Mouse (Mus musculus): ENCODE measurements around the gene Snap91.

Snap91 gene

DNA sequence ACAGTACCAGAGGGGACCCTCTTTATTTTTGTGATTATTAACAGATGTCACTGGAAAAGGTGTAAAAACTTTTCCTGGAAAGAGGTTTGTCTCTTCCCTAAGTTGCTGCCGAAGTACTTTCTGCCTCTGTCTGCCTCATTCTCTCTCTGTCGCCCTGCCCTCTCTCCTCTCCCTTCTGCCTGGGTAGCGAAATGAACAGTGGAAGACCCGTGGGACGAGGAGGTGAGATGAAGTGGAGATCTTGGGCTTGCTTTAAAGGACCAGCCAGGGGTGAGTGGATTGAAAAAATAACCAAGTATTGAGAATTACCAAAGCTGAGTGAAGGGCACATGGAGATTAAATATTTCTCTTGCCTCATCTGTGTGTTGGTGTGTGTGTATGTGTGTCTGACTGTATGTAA is 136.4 kb downstream of the Snap91 start:
- in situ Hi-C loops (cut with MboI, MseI), result no loop called here

DNA sequence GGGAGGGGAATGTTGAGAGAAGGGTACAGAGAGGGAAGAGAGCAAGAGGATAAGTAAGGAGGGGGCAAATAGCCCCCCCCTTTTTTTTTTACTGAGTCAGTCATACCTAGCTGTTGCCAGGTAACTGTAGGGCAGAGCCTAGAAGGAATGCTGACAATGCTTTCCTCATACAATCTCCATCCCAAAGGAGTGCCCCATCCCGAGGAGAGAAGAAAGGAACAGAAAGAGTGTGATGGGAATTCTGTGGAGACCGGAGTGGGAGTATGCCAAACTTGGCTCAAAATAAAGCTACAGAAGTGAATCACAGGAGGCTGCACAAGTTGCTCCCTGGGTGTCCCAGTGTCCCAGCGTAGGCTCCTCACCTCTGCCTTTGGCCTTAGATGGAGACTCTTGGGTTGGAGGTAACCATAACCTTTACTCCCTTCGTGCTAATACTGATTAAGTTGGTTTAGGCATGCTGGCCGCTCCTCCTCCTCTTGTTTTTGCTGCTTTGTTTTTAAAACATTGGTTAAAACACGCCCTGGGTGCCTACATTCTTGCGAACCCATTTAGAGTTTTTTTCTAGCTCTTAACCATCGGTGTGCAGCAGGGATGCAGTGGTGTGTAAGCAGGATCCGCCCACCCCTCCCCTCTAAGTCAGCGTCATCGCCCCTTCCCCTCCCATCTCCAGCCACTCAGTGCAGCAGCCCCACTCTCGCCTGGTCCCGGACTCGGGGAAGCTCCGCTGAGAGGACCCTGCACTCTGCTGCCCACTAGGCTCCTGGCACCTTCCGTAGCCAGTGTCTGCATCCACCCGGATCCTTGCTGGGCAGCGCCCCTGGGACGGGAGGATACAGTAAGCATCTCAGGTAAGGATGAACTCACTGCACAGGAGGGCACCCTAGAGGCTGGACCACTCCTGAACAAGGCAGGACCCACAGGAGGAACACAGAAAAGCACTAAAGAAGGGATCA is 137.2 kb downstream of the Snap91 start, which contains the start of gene Prss35:
TSS of gene Prss35 (plus strand) at position 691 of the 953 bp plus-strand sequence.
- in situ Hi-C loops (cut with MboI, MseI), result no loop called here

DNA sequence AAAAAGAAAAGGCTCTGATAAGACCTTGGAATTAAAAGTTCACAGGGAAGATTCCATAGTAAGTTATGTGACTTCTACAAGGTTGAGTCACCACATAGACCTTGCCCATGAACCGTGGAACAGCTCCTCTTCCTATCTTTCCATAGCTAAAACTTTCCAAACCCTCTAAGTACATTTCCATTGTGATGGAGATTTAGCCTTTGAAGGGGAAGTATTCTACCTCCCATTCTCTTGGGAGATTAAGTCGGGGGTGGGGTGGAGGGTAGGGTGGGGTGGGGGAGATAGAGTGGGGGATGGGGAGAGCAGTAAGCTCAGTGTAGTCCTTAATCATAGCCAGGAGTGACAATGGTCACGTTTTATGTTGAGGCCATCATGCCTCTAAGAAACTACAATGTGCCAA is 140.5 kb downstream of the Snap91 start:
- in situ Hi-C loops (cut with MboI, MseI), result no loop called here

DNA sequence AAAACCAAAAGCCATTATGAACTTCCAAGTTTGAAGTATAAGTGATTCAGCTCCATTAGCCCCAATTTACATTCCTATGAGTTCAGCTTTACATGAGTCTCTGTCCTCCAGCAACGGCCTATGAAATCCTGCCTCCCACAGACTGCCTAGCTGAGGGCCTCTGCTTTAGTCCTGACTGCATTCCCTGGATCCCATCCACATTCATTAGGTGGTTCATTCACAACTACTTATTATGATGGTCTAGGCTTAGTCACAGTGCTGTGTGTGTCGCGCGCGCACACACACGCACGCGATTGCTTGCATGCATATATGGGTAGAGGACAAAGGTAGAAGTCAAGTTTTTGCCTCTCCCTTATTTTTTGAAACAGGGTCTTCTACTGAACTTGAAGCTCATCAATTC is 141.7 kb downstream of the Snap91 start:
- in situ Hi-C loops (cut with MboI, MseI), result no loop called here

DNA sequence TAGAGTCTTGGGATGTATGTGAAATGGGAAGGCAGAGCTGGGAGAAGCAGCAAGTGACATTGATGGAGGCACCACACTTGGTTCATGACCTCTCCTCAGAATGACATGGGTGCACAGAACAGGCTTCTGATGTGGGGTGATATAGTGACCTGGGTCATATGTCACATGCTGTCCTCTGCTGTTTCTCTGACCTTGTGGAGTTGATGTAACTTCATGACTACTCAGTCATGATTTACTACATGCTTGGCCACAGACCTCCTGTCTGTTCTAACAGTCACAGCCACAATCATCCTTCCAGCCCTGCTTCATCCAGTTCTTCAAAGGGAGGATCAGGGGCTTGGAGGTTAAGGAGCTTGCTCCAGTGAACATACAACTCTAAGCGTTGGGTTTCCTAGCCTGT is 142.4 kb downstream of the Snap91 start:
- in situ Hi-C loops (cut with MboI, MseI), result no loop called here

DNA sequence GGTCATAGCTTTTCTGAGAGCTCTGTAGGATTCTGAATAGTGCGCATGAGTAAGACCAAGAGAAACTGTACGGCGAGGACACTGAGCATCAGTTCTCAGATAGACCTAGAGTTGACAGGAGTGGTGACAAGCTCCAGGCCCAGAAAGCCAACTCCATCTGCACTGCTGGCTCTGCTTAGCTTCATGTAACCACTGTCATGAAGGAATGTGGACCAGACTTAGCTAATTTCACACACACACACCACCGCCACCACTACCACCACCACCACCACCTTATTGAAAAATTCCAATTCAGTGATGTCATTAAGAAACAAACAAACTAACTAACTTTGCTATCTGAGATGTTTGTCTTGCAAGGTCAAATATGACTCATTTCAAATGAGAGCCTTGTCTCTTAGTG is 143.5 kb downstream of the Snap91 start:
- in situ Hi-C loops (cut with MboI, MseI), result no loop called here

DNA sequence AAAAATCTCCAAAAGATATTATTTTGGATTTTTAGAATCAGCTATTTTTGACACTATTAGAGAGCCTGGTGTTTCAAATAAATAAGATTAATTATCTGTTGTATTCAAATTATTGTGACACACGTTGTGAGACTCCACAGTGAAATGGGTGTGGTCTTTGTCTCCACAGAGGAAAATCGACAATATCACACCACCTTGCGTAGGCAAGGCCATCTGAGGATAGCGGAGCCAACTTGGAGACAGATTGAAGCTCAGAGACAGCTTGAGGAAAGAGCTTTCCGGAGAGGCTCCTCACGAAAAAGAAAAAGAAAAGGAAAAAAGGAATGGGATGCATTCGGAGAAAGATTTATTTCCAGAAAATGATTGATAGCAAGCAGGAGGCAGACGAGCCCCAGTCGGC is 145.7 kb downstream of the Snap91 start:
- in situ Hi-C loops (cut with MboI, MseI), result no loop called here

DNA sequence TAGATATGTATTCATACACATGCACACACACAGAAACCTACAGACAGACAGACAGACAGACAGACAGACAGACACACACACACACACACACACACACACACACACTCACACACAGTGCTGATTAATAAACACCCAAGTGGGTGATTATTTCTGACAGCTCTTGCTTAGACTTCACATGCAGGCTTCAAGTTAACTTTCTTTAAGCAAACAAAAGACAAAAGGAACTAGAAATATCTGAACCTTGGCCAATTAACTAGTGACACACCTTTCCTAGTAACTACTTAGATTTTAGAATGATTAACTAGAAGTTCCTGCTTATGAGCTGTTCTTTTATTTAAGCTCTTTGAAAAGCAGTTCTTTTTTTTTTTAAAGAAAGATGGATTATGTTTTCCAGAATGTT is 146.1 kb downstream of the Snap91 start:
- in situ Hi-C loops (cut with MboI, MseI), result no loop called here

DNA sequence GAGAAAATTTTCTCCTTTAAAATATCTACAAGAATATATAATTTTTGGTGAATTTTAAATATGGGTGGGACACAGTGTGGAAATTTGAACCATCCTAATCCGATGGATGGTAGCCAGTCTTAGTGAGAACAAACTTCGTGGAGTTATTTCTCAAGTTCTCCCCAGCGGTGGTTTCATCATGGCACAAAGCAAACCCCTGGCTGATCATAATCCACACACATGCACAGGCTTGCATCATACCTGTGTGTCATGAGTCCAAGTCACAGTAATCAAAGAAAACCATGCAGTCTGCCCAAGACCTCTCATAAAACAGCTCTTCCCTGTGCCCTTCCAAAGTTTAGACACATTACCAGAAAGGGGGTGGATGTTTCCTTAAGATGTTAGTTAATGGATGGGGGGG is 150.6 kb downstream of the Snap91 start:
- in situ Hi-C loops (cut with MboI, MseI), result no loop called here

DNA sequence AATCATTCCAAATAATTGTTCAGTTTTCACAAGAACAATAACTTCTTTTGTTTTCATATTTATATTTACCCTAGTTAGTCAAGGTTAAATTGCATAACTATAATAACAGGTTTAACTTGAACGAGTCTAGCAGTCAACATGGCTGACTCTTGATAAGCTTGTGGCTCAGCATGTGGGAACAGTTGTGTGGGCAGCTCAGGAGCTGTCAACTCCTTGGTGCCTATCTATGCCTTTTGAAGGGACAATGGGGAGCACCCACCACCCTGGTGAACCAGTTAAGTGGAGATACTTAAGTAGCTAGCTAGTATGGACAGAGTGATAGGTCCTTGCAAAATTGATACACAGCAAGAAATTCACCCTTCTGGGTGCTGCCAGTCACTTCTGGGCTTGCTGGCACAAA is 151.4 kb downstream of the Snap91 start:
- in situ Hi-C loops (cut with MboI, MseI), result no loop called here

DNA sequence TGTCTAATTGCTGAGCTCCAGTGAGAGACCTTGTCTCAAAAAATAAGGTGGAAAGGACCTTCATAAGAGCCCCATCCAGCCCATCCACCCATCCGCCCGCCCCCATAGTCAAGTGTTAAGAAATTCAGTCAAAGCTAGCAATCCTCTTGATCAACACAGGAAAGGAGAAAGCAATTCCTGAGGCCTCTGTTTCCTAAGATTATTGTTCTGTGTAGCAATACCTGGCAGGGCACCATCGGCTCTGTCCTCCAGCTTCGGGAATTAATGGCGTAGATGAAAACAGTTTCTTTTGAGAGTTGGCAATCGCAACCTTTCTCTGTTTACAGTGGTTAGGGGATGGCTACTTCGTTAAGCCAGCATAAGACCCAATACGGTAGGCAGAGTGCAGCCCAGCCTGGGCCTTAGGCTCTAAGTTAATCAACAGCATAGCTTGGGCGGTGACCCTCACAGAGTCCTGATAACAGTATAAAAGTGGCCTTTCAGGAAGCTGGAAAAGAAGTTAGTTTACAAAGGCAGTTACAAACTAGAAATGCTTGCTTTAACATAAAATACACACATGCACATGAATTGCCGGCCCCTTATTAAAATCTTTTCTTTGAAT is 152.1 kb downstream of the Snap91 start:
- in situ Hi-C loops (cut with MboI, MseI), result no loop called here

DNA sequence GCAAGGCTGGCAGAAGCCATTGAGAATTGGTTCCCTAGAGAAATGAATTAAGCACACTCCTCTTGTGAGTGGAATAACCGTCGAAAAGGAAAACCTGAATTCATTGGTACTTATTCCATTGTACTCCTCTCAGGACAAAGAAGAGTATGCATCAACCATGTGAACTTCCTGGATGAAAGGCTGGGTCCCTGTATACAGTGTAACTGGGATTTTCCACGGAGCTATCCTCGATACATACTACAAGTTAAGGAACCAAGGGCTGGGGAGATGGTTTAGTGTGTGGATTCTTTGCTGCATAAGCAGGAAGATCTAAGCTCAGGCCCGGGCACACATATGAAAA is 154.1 kb downstream of the Snap91 start:
- in situ Hi-C loops (cut with MboI, MseI), result no loop called here

DNA sequence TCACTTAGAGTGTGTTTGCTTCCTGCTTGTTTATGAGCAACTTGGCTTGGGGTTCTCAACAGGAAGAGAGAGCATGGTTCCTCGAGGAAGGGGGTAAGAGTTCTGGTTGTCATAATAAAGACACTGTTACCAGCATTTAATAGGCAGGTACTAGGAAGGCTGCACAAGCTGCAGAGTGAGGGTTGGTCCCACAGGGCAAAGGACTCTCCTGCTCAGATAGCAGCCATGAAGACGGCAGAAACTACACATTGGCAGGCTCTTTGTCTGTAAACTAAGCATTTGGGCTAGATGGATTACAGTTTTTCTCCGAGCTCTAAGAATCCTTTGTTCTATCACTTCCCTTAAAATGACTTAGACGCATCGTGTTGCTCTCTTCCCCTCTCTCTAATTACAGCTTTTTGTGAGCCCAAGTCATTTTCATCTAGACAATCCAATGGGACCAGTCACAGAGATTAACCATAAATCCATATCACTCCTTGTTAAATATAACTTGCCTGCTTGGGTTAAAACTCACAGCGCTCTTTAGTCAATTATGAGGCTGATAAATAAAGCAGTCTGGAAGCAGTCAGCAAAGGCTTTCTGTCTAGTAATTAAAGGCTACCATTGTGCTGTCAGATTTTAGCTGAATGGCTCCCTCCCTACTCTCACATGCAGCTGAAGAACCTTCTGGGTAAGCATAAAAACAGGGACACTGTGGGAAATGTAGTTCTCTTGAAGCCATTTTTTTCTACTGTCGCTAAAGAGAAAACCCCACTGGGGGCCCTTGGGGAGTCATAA is 154.7 kb downstream of the Snap91 start:
- in situ Hi-C loops (cut with MboI, MseI), result no loop called here

DNA sequence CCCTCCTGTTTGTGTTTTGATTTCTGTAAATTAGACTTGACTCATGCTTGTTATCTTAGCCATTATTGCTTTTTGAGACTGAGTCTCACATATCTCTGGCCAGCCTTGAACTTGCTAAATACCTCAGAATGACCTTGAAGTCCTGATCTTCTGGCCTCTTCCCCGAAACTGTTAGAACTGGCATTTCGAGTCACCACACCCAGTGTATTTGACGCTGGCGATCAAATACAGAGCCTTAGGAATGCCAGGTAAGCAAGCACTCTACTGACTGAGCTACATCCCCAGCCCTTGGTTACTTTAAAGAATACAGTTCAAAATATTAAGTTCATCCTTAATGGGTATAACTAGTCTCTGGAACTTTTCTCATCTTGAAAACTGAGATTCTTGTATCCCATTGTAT is 155.4 kb downstream of the Snap91 start:
- in situ Hi-C loops (cut with MboI, MseI), result no loop called here

DNA sequence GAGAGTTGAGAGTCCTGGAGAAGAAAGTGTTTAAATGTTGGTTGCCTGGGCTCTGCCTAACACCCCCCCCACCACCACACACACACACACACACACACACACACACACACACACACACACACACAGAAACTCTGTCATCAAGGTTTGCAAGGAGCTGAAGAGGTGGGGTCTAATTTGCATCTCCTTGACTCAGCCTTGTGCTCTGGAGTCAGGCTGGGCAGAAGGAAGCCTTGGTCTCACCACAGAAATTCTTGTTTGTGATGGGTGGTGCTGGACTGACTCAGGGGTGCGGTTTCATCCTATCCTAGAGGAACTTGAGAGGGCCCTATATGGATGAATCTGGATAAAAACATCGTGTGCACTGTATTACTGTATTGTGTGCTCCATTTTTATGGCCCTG is 159.7 kb downstream of the Snap91 start:
- in situ Hi-C loops (cut with MboI, MseI), result no loop called here

DNA sequence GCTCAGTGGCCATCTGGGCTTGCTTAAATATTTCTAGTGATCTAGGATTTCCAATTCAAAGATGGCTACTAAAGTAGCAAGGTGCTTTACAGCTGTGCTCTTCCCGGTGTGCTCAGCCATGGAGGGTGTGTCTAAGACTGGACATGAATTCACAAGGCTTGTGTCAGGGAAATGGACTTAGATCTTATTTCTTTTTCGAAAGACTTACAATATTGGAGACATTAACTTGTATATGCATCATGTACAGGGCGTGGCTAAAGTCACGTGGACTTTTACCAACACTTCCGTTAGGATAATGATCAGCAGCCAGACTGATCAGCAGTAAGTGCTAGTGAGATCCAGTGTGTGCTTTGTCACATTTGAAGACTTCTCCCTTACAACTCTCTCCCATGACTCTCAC is 160.2 kb downstream of the Snap91 start:
- in situ Hi-C loops (cut with MboI, MseI), result no loop called here

DNA sequence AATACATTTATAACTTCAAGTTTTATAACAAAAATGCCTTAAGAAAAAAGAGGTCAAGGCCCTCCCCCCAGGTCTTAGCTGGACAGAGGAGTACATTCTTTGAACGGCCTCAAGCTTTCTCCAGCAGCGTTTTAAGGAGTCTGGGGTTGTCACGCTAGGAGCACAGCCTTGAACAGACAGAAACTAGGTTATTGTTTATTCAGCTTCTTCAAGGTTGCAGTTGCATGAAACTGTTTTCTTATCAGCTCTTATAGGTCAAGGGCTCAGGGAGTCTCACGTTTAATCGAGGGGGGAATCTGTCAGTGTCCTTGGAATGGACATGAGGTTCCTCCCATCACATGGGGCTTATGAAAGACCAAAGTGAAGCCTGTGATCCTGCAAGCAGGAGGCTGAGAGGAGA is 163.3 kb downstream of the Snap91 start:
- in situ Hi-C loops (cut with MboI, MseI), result no loop called here

DNA sequence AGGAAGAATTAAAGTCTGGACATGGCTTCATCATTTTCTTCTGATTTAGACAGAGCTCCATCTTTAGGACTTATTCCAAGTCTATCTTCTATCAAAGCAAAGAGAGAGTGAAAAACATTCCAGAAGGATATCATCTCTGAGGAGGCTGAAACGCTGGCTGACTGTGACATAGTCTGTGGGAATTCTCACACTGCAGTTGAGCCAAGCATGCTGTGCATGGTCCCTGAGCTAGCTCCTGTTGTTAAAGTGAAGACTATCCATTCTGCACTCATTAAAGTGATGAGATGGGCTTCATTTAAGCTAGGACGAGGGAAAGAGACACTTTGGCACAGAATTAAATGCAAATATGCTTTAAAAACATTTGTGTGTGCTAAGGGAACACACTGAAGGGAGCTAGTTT is 163.9 kb downstream of the Snap91 start:
- in situ Hi-C loops (cut with MboI, MseI), result no loop called here
